Mouse (Mus musculus): ENCODE data around the gene Spag5.

DNA sequence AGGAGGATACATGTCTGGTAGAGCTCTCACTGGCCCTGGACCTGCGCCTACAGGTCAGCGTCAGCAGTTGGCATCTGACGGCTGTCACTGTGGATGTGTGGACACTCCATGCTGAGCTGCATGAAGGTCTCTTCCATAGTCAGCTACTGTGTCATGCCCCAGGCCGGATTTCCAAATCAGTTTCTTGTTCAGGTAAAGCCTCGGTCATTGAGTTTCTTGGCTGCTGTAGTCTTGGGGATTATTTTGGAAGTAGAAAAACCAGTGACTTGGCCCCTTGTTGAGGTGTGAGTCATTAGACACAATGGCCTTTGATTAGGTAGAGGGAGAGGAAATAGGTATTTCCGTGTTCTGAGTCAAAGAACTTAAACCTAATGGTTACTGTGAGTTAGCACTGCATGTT, 35.8 kb upstream of the Spag5 start:
- TF ChIP-seq NANOG (IDR thresholded peaks at IDR 0.05; ENCODE audit: borderline replicate concordance, low read length) = no peak
- no peak for TF ChIP-seq CTCF (conservative IDR thresholded peaks at IDR 0.05; ENCODE audit: low read length)
- no peak for TF ChIP-seq POU5F1 (IDR thresholded peaks at IDR 0.05; ENCODE audit: borderline replicate concordance, low read length)

All from E14TG2a.4 (cell line).